Mouse (Mus musculus) right cerebral cortex, postnatal 25 days (tissue): Measurements from ENCODE around the gene Smarca4.

Experiments used
- DNase-seq: peaks from one replicate; pipeline ENCODE4 v3.0.0; 2022

Gene Smarca4

GRCm38 (mm10) chr9:21615617-21616231, at the start of gene Smarca4:
Smarca4 (plus strand) TSS chr9:21616169.
- peak; percentile 100 for DNase-seq

- no peak for DNase-seq
Measured at GRCm38 (mm10) chr9:21566538-21566937, 49.4 kb upstream of the Smarca4 start.

GRCm38 (mm10) chr9:21567051-21567450, 48.9 kb upstream of the Smarca4 start:
- no peak for DNase-seq

- DNase-seq: no peak
Measured at GRCm38 (mm10) chr9:21568657-21569255, 47.2 kb upstream of the Smarca4 start.

- no peak for DNase-seq
Measured at GRCm38 (mm10) chr9:21574012-21574801, 41.8 kb upstream of the Smarca4 start.

- DNase-seq: no peak
Measured at GRCm38 (mm10) chr9:21575253-21575652, 40.7 kb upstream of the Smarca4 start.

- no peak for DNase-seq
Measured at GRCm38 (mm10) chr9:21576286-21576685, 39.7 kb upstream of the Smarca4 start.

- no peak for DNase-seq
Measured at GRCm38 (mm10) chr9:21578226-21578625, 37.7 kb upstream of the Smarca4 start.

GRCm38 (mm10) chr9:21585401-21585800, 30.6 kb upstream of the Smarca4 start:
- DNase-seq: no peak

- no peak for DNase-seq
Measured at GRCm38 (mm10) chr9:21587678-21588349, 28.2 kb upstream of the Smarca4 start.

- DNase-seq: no peak
Measured at GRCm38 (mm10) chr9:21588350-21588749, 27.6 kb upstream of the Smarca4 start.

GRCm38 (mm10) chr9:21589538-21589937, 26.4 kb upstream of the Smarca4 start:
- DNase-seq: no peak

- DNase-seq: no peak
Measured at GRCm38 (mm10) chr9:21591127-21591830, 24.7 kb upstream of the Smarca4 start.

GRCm38 (mm10) chr9:21591831-21592702, 23.9 kb upstream of the Smarca4 start:
- peak; percentile 18 for DNase-seq

GRCm38 (mm10) chr9:21592703-21593121, 23.3 kb upstream of the Smarca4 start, which contains the start of the genes Timm29 and Yipf2:
Timm29 (plus strand) TSS chr9:21592722.
Yipf2 (minus strand) TSS chr9:21592828.
- peak; percentile 91 for DNase-seq

- DNase-seq: peak; percentile 70
Measured at GRCm38 (mm10) chr9:21593122-21593721, 22.7 kb upstream of the Smarca4 start.

- peak; percentile 22 for DNase-seq
Measured at GRCm38 (mm10) chr9:21594350-21594749, 21.6 kb upstream of the Smarca4 start.

- DNase-seq: no peak
Measured at GRCm38 (mm10) chr9:21594838-21595237, 21.1 kb upstream of the Smarca4 start.

GRCm38 (mm10) chr9:21598198-21598597, 17.8 kb upstream of the Smarca4 start:
- DNase-seq: no peak

- no peak for DNase-seq
Measured at GRCm38 (mm10) chr9:21600186-21600585, 15.8 kb upstream of the Smarca4 start.

GRCm38 (mm10) chr9:21601073-21601472, 14.9 kb upstream of the Smarca4 start:
- no peak for DNase-seq
